ENCODE assay signal across 16 mouse cellular contexts in the genomic region with DNA sequence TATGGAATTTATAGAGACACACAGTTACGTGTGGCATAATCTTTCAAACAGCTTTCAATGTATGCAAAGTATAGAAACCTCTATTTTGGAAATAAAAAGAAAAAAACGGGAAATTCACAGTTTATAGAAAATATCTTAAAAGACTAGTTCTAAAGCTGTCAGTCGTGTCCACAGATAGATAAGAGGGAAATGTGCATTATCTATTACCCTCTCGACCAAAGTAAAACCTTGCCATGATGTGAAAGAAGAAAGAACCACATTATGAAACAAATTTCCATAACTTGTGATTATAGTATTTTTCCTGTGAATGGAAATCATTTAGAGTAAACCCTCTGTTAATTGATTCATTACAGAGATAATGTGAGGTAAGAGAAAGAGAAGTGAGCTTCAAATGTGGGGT.
"Had no signal": no experiment of that assay in that cellular context is flagged by ENCODE, and none has a peak within 500 bp of the region (broad histone marks: within the 10 kb centered on the region; RNA-seq: fewer than 3 reads in every experiment).

No protein-coding gene starts in this region.

- H3K27ac ChIP-seq: neural tube, embryonic 13.5 days; neural tube, embryonic 15.5 days; stomach, embryonic 15.5 days; stomach, postnatal 0 days had no signal

- H3K4me3 ChIP-seq: neural tube, embryonic 13.5 days; neural tube, embryonic 15.5 days; stomach, embryonic 15.5 days had no signal

- H3K27me3 ChIP-seq: neural tube, embryonic 13.5 days; neural tube, embryonic 15.5 days; stomach, embryonic 15.5 days had no signal

- H3K36me3 ChIP-seq: neural tube, embryonic 13.5 days; neural tube, embryonic 15.5 days; stomach, embryonic 15.5 days had no signal

- H3K4me1 ChIP-seq: neural tube, embryonic 13.5 days; neural tube, embryonic 15.5 days; stomach, embryonic 15.5 days had no signal

- DNase-seq: retina, postnatal 1 day; right cerebral cortex, adult 18-20 months; right cerebral cortex, postnatal 14 days; right cerebral cortex, postnatal 25 days; right cerebral cortex, postnatal 4 days; spleen, adult 18-20 months; thymus, adult 18-20 months; thymus, adult 2 months; thymus, postnatal 14 days; thymus, postnatal 25 days; thymus, postnatal 36 days; thymus, postnatal 4 days had no signal

- H3K9ac ChIP-seq: neural tube, embryonic 13.5 days; neural tube, embryonic 15.5 days; stomach, embryonic 15.5 days had no signal

- H3K9me3 ChIP-seq: neural tube, embryonic 13.5 days; neural tube, embryonic 15.5 days; stomach, embryonic 15.5 days had no signal
